In genomic region chr6:147660718-147661117, GRCm38 (mm10) we compare ENCODE assay signal across 26 mouse cellular contexts.
DNase-seq lines count a peak whose midpoint lies in the region; ATAC-seq and TF ChIP-seq lines count a peak whose summit lies in the region.
"Had no signal": no experiment of that assay in that cellular context is flagged by ENCODE, and none has a peak within 500 bp of the region (broad histone marks: within the 10 kb centered on the region; RNA-seq: fewer than 3 reads in every experiment).

No protein-coding gene starts in this region.

- TF ChIP-seq POLR2A in brain, embryonic 14.5 days (IDR thresholded peaks at IDR 0.05; ENCODE audit: borderline replicate concordance, extremely low read depth, insufficient read depth, insufficient read length, poor library complexity, severe bottlenecking), result no peak

- WGBS in hindbrain, postnatal 0 days, result 69% methylated on average over 1 of the region's 1 CpGs
- WGBS in hindbrain, embryonic 16.5 days, result 71% methylated on average over 1 of the region's 1 CpGs
- WGBS in lung, postnatal 0 days, result 74% methylated on average over 1 of the region's 1 CpGs

- TF ChIP-seq EP300 in lung, postnatal 0 days (IDR thresholded peaks at IDR 0.05), result no peak

- H3K4me3 ChIP-seq in hindbrain, postnatal 0 days (ENCODE audit: low read length), result no peak overlapping the region
- no peak overlapping the region for H3K4me3 ChIP-seq in hindbrain, embryonic 16.5 days (ENCODE audit: low read length)
- H3K4me3 ChIP-seq in lung, postnatal 0 days (ENCODE audit: low read depth, low read length), result no peak overlapping the region
- H3K4me3 ChIP-seq: embryonic facial prominence, embryonic 12.5 days; embryonic facial prominence, embryonic 15.5 days; heart, embryonic 10.5 days; heart, embryonic 13.5 days; intestine, embryonic 15.5 days had no signal

- no peak overlapping the region for H3K9ac ChIP-seq in hindbrain, postnatal 0 days (replicated peaks; ENCODE audit: low read length)
- no peak overlapping the region for H3K9ac ChIP-seq in hindbrain, embryonic 16.5 days (ENCODE audit: low read depth, low read length)
- H3K9ac ChIP-seq in lung, postnatal 0 days (replicated peaks; ENCODE audit: low read depth), result no peak overlapping the region
- H3K9ac ChIP-seq: embryonic facial prominence, embryonic 12.5 days; embryonic facial prominence, embryonic 15.5 days; forebrain, postnatal 0 days; heart, embryonic 13.5 days; hindbrain, embryonic 14.5 days; intestine, embryonic 15.5 days had no signal

- no peaks in the 10 kb centered on the region for H3K4me1 ChIP-seq in hindbrain, postnatal 0 days (ENCODE audit: insufficient read depth, low read length)
- H3K4me1 ChIP-seq in hindbrain, embryonic 16.5 days (ENCODE audit: control insufficient read depth, insufficient read depth, low read depth, low read length), result no peaks in the 10 kb centered on the region
- H3K4me1 ChIP-seq in lung, postnatal 0 days (ENCODE audit: insufficient read depth, low read depth, low read length), result no peaks in the 10 kb centered on the region
- H3K4me1 ChIP-seq: embryonic facial prominence, embryonic 12.5 days; embryonic facial prominence, embryonic 15.5 days; intestine, embryonic 15.5 days had no signal

- no peaks in the 10 kb centered on the region for H3K36me3 ChIP-seq in hindbrain, postnatal 0 days (ENCODE audit: insufficient read depth, low read length)
- no peaks in the 10 kb centered on the region for H3K36me3 ChIP-seq in hindbrain, embryonic 16.5 days (ENCODE audit: control insufficient read depth, insufficient read depth, low read length)
- H3K36me3 ChIP-seq in lung, postnatal 0 days (ENCODE audit: insufficient read depth, low read length), result no peaks in the 10 kb centered on the region
- H3K36me3 ChIP-seq: embryonic facial prominence, embryonic 12.5 days; embryonic facial prominence, embryonic 15.5 days; heart, embryonic 10.5 days; heart, embryonic 13.5 days; intestine, embryonic 15.5 days had no signal

- H3K27ac ChIP-seq in hindbrain, postnatal 0 days, result no peak overlapping the region
- H3K27ac ChIP-seq in hindbrain, embryonic 16.5 days (ENCODE audit: low read depth, low read length), result no peak overlapping the region
- H3K27ac ChIP-seq in lung, postnatal 0 days (ENCODE audit: low read length), result no peak overlapping the region
- H3K27ac ChIP-seq: embryonic facial prominence, embryonic 12.5 days; embryonic facial prominence, embryonic 15.5 days; heart, embryonic 10.5 days; heart, embryonic 13.5 days; hindbrain, embryonic 14.5 days; intestine, embryonic 15.5 days had no signal

- no peaks in the 10 kb centered on the region for H3K27me3 ChIP-seq in hindbrain, postnatal 0 days (ENCODE audit: insufficient read depth, low read length)
- no peaks in the 10 kb centered on the region for H3K27me3 ChIP-seq in hindbrain, embryonic 16.5 days (replicated peaks; ENCODE audit: control insufficient read depth, insufficient read depth, low read length)
- no peaks in the 10 kb centered on the region for H3K27me3 ChIP-seq in lung, postnatal 0 days (replicated peaks; ENCODE audit: insufficient read depth, low read length)
- H3K27me3 ChIP-seq: embryonic facial prominence, embryonic 12.5 days; embryonic facial prominence, embryonic 15.5 days; heart, embryonic 13.5 days; intestine, embryonic 15.5 days had no signal

- H3K9me3 ChIP-seq in hindbrain, postnatal 0 days (ENCODE audit: low read length), result no peaks in the 10 kb centered on the region
- no peaks in the 10 kb centered on the region for H3K9me3 ChIP-seq in hindbrain, embryonic 16.5 days (ENCODE audit: control insufficient read depth, low read length)
- H3K9me3 ChIP-seq in lung, postnatal 0 days (ENCODE audit: low read length), result no peaks in the 10 kb centered on the region
- H3K9me3 ChIP-seq: embryonic facial prominence, embryonic 12.5 days; embryonic facial prominence, embryonic 15.5 days; heart, embryonic 10.5 days; heart, embryonic 13.5 days; intestine, embryonic 15.5 days had no signal

- no peak for TF ChIP-seq CTCF in hindbrain, postnatal 0 days (IDR thresholded peaks at IDR 0.05; ENCODE audit: low read depth)
- TF ChIP-seq CTCF in lung, postnatal 0 days (IDR thresholded peaks at IDR 0.05), result no peak
- TF ChIP-seq CTCF in brain, embryonic 14.5 days (IDR thresholded peaks at IDR 0.05; ENCODE audit: borderline replicate concordance, extremely low read depth, insufficient read depth, insufficient read length), result no peak

- peak; percentile 23 for DNase-seq in hindbrain, postnatal 0 days (ENCODE audit: low spot score)
- peak; percentile 15 for DNase-seq in lung, postnatal 0 days (ENCODE audit: low spot score)
- DNase-seq in lung, postnatal 14 days, result no peak
- peak; percentile 9 for DNase-seq in brain, embryonic 14.5 days (ENCODE audit: low read depth)
- peak; percentile 5 for DNase-seq in gonadal fat pad, adult 2 months (ENCODE audit: low read depth)
- no peak for DNase-seq in layer of hippocampus, postnatal 14 days (ENCODE audit: low spot score in 2 of 2)
- DNase-seq: adrenal gland, adult 8-10 months; adrenal gland, postnatal 25 days; cerebellum, adult 18-20 months; cerebellum, adult 9-11 months; cerebellum, postnatal 25 days; forebrain, postnatal 0 days; gastrocnemius, postnatal 36 days; heart, adult 18-20 months; heart, postnatal 14 days; heart, postnatal 4 days had no signal

- ATAC-seq in hindbrain, postnatal 0 days, result 0 out of 2 replicates have a peak, but pooled peaks have one; percentile 43
- ATAC-seq in hindbrain, embryonic 16.5 days, result no peak
- no peak for ATAC-seq in lung, postnatal 0 days
- ATAC-seq: activated CD4-positive, CD25-positive, alpha-beta regulatory T cell, adult 4 months; CD4-positive, CD25-positive, alpha-beta regulatory T cell, adult 4 months; forebrain, embryonic 14.5 days; forebrain, postnatal 0 days; intestine, embryonic 15.5 days had no signal

- no peak overlapping the region for H3K4me2 ChIP-seq in hindbrain, postnatal 0 days (ENCODE audit: low read depth, low read length)
- H3K4me2 ChIP-seq in hindbrain, embryonic 16.5 days (ENCODE audit: low read length), result no peak overlapping the region
- no peak overlapping the region for H3K4me2 ChIP-seq in lung, postnatal 0 days (replicated peaks; ENCODE audit: low read depth, low read length)
- H3K4me2 ChIP-seq: embryonic facial prominence, embryonic 12.5 days; embryonic facial prominence, embryonic 15.5 days; heart, embryonic 13.5 days; hindbrain, embryonic 14.5 days; intestine, embryonic 15.5 days had no signal

Comparison
In these comparisons a context has a peak if more than half of its experiments do, and no peak if none do; other contexts are left out.
1. DNase-seq: peak in hindbrain, postnatal 0 days (single experiment), lung, postnatal 0 days (single experiment), brain, embryonic 14.5 days (single experiment) and gonadal fat pad, adult 2 months (single experiment); none in lung, postnatal 14 days (single experiment) and layer of hippocampus, postnatal 14 days (0 of 2).